Mouse (Mus musculus) intestine, embryonic 15.5 days (tissue): Measurements from ENCODE around the gene Pde6d. TPM values are rescaled to one million over a fixed set of nuclear protein-coding genes. Genes with fewer than 3 reads are reported as not detected.

Experiments used
- ATAC-seq: fragments of 200-750 bp; cut with Nextera tagmentation; 2 replicates; pipeline ENCODE4 v1.8.0; 2017; ENCODE audit warnings: moderate TSS enrichment, moderate library complexity
- H3K27ac ChIP-seq: fragments of 300-500 bp; sonication (generic); 2 replicates; pipeline ENCODE4 v1.5.1; 2015; ENCODE audit warnings: mild to moderate bottlenecking, inconsistent platforms
- H3K27me3 ChIP-seq: fragments of 300-500 bp; sonication (generic); replicated peaks from 2 replicates; pipeline ENCODE4 v1.6.1; 2015; ENCODE audit warnings: inconsistent platforms
- H3K36me3 ChIP-seq: fragments of 300-500 bp; sonication (generic); 2 replicates; pipeline ENCODE4 v1.6.1; 2015; ENCODE audit warnings: inconsistent platforms
- H3K4me1 ChIP-seq: fragments of 300-500 bp; sonication (generic); replicated peaks from 2 replicates; pipeline ENCODE4 v1.6.1; 2015; ENCODE audit warnings: inconsistent platforms
- H3K4me2 ChIP-seq: fragments of 300-500 bp; sonication (generic); replicated peaks from 2 replicates; pipeline ENCODE4 v1.6.1; 2015; ENCODE audit warnings: mild to moderate bottlenecking, inconsistent platforms
- H3K4me3 ChIP-seq: fragments of 300-500 bp; sonication (generic); replicated peaks from 2 replicates; pipeline ENCODE4 v1.5.1; 2015; ENCODE audit warnings: inconsistent platforms
- H3K9ac ChIP-seq: fragments of 300-500 bp; sonication (generic); 2 replicates; pipeline ENCODE4 v1.6.1; 2015; ENCODE audit warnings: inconsistent platforms
- H3K9me3 ChIP-seq: fragments of 300-500 bp; sonication (generic); 2 replicates; pipeline ENCODE4 v1.6.1; 2016; ENCODE audit warnings: inconsistent platforms
- WGBS: fragments of 180-500 bp; shearing (Covaris S2); methylation state at CpG from one replicate; pipeline ENCODE4 v1.1.7; 2015; 5-methylcytosine and 5-hydroxymethylcytosine counted together
- polyA plus RNA-seq: library from polyadenylated mRNA; unstranded; fragments of >200 nt; fragmentation: Nextera tagmentation; extraction: Ambion mirVana; gene quantifications from 2 replicates; pipeline ENCODE4 v1.2.1, GENCODE M21; 2015

The Pde6d gene
- polyA plus RNA-seq, 1 experiment from 2014 or later, result 56.6 TPM

GRCm38 (mm10) chr1:86529590-86529989, 52.8 kb downstream of the Pde6d start:
- Histone ChIP-seq H3K27ac (peak overlapping the region; percentile 93), H3K9ac (peak overlapping the region; percentile 99), H3K36me3 (peaks cover 12% of the 10 kb centered on the region), H3K4me3 (peak overlapping the region; percentile 98), H3K27me3 (no peaks in the 10 kb centered on the region), H3K4me1 (peaks cover 30% of the 10 kb centered on the region), H3K9me3 (no peaks in the 10 kb centered on the region), H3K4me2 (peak overlapping the region; percentile 78)
- WGBS, result 17% methylated on average over 4 of the region's 4 CpGs
- ATAC-seq, result no peak

GRCm38 (mm10) chr1:86528571-86529180, 53.8 kb downstream of the Pde6d start:
- H3K9ac ChIP-seq, result peak overlapping the region; percentile 99
- peaks cover 12% of the 10 kb centered on the region for H3K36me3 ChIP-seq
- H3K4me1 ChIP-seq, result peaks cover 33% of the 10 kb centered on the region
- WGBS, result 0% methylated on average over 15 of the region's 15 CpGs
- H3K4me3 ChIP-seq, result peak overlapping the region; percentile 98
- H3K4me2 ChIP-seq, result peak overlapping the region; percentile 78
- H3K9me3 ChIP-seq, result no peaks in the 10 kb centered on the region
- peak overlapping the region; percentile 93 for H3K27ac ChIP-seq
- H3K27me3 ChIP-seq, result no peaks in the 10 kb centered on the region
- no peak for ATAC-seq

GRCm38 (mm10) chr1:86527599-86528486, 54.6 kb downstream of the Pde6d start:
- Histone ChIP-seq H3K36me3 (peaks cover 7% of the 10 kb centered on the region), H3K4me2 (peak overlapping the region; percentile 78), H3K4me3 (peak overlapping the region; percentile 98), H3K27me3 (no peaks in the 10 kb centered on the region), H3K9ac (peak overlapping the region; percentile 99), H3K27ac (peak overlapping the region; percentile 93), H3K9me3 (no peaks in the 10 kb centered on the region), H3K4me1 (peaks cover 33% of the 10 kb centered on the region)
- peak; percentile 16 for ATAC-seq
- under 1% methylated on average over 89 of the region's 89 CpGs for WGBS

GRCm38 (mm10) chr1:86526789-86527598, 55.4 kb downstream of the Pde6d start:
- no peaks in the 10 kb centered on the region for H3K27me3 ChIP-seq
- no peaks in the 10 kb centered on the region for H3K9me3 ChIP-seq
- under 1% methylated on average over 110 of the region's 111 CpGs for WGBS
- H3K4me1 ChIP-seq, result peaks cover 27% of the 10 kb centered on the region
- peak overlapping the region; percentile 78 for H3K4me2 ChIP-seq
- peak overlapping the region; percentile 98 for H3K4me3 ChIP-seq
- no peak for ATAC-seq
- peak overlapping the region; percentile 99 for H3K9ac ChIP-seq
- H3K36me3 ChIP-seq, result peaks cover 7% of the 10 kb centered on the region
- peak overlapping the region; percentile 93 for H3K27ac ChIP-seq

- Histone ChIP-seq H3K4me1 (peaks cover 19% of the 10 kb centered on the region), H3K27me3 (no peaks in the 10 kb centered on the region), H3K9me3 (no peaks in the 10 kb centered on the region), H3K4me3 (peak within 1 kb of the TSS; percentile 98), H3K27ac (peak within 1 kb of the TSS; percentile 99), H3K4me2 (peak within 1 kb of the TSS; percentile 94), H3K36me3 (peaks cover 7% of the 10 kb centered on the region), H3K9ac (peak within 1 kb of the TSS; percentile 99)
- WGBS, result under 1% methylated on average over 50 of the region's 63 CpGs
- ATAC-seq, result peak; percentile 93
Observed at GRCm38 (mm10) chr1:86526116-86526788, 56.2 kb downstream of the Pde6d start, which contains the start of gene Ptma. Ptma (plus strand) TSS chr1:86526726.

GRCm38 (mm10) chr1:86525499-86526115, 56.8 kb downstream of the Pde6d start:
- Histone ChIP-seq H3K4me3 (peak overlapping the region; percentile 47), H3K4me2 (peak overlapping the region; percentile 94), H3K27ac (peak overlapping the region; percentile 99), H3K4me1 (peaks cover 13% of the 10 kb centered on the region), H3K27me3 (no peaks in the 10 kb centered on the region), H3K9ac (peak overlapping the region; percentile 78), H3K36me3 (peaks cover 3% of the 10 kb centered on the region; the same call in 1 of the 2 replicates), H3K9me3 (no peaks in the 10 kb centered on the region)
- 0% methylated on average over 44 of the region's 44 CpGs for WGBS
- peak; percentile 7 for ATAC-seq

- H3K27me3 ChIP-seq, result no peaks in the 10 kb centered on the region
- peak overlapping the region; percentile 47 for H3K4me3 ChIP-seq
- peak overlapping the region; percentile 99 for H3K27ac ChIP-seq
- H3K4me2 ChIP-seq, result peak overlapping the region; percentile 94
- H3K9me3 ChIP-seq, result no peaks in the 10 kb centered on the region
- peaks cover 13% of the 10 kb centered on the region for H3K4me1 ChIP-seq
- H3K9ac ChIP-seq, result peak overlapping the region; percentile 78
- peak; percentile 74 for ATAC-seq
- WGBS, result 2% methylated on average over 53 of the region's 53 CpGs
- peaks cover 3% of the 10 kb centered on the region; the same call in 1 of the 2 replicates for H3K36me3 ChIP-seq
Observed at GRCm38 (mm10) chr1:86524619-86525498, 57.6 kb downstream of the Pde6d start.

GRCm38 (mm10) chr1:86523776-86524618, 58.4 kb downstream of the Pde6d start:
- Histone ChIP-seq H3K27me3 (no peaks in the 10 kb centered on the region), H3K4me2 (peak overlapping the region; percentile 94; the same call in 1 of the 2 replicates), H3K36me3 (no peaks in the 10 kb centered on the region), H3K9ac (0 out of 2 replicates have a peak overlapping the region, but pooled peaks have one; percentile 63), H3K4me3 (no peak overlapping the region), H3K27ac (peak overlapping the region; percentile 93; the same call in 1 of the 2 replicates), H3K4me1 (0 out of 2 replicates have a peak, but pooled peaks cover 6% of the 10 kb centered on the region), H3K9me3 (no peaks in the 10 kb centered on the region)
- ATAC-seq, result no peak
- 79% methylated on average over 8 of the region's 8 CpGs for WGBS

GRCm38 (mm10) chr1:86522286-86522871, 60.0 kb downstream of the Pde6d start:
- Histone ChIP-seq H3K9ac (0 out of 2 replicates have a peak overlapping the region, but pooled peaks have one; percentile 23), H3K4me1 (0 out of 2 replicates have a peak, but pooled peaks cover 5% of the 10 kb centered on the region), H3K36me3 (no peaks in the 10 kb centered on the region), H3K27me3 (no peaks in the 10 kb centered on the region), H3K27ac (peak overlapping the region; percentile 18; the same call in 1 of the 2 replicates), H3K4me2 (no peak overlapping the region), H3K4me3 (no peak overlapping the region), H3K9me3 (no peaks in the 10 kb centered on the region)
- no peak for ATAC-seq
- 71% methylated on average over 7 of the region's 7 CpGs for WGBS
